Mouse (Mus musculus): Measurements from ENCODE around the gene Gm49358.

Gm49358 gene

DNA sequence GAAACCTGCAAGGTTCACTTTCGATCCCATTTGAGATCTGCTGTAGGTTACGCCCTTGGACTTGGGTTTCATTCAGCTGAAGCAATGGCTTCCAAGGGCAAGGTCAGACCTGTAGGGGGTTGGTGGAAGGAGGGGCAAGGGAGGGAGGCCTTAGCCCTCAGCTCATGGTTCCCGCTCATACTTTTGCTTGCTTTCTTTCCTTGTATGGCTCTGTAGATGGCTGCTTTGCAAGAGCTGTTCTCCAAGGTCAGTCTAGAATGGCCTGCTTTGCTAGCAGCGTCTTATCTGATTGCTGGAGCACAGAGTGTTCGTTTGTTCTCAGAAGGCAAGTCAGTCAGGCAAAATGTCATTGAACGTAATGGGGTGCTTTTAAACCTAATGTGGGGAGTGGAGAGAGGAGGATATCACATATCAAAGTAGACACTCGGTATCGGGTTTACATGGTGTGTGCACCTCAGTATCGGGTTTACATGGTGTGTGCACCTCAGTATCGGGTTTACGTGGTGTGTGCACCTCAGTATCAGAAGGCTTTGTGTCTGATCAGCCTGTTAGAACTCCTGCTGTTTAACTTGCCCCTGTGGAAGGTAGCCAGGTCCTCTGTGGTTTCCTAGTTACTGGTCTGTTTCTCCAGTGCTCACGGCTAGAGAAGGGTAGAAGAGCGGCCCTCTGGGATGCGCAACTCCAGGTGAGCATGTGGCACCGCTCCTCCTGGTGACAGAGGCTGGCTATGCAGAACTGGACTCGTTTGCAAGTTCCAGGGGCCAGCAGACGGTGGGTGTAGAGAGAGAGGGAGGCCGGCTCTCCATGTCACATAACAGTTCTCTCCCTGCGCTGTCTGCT is 50.7 kb downstream of the Gm49358 start:
- DNase-seq (ENCODE audit: low spot score), result no peak

DNA sequence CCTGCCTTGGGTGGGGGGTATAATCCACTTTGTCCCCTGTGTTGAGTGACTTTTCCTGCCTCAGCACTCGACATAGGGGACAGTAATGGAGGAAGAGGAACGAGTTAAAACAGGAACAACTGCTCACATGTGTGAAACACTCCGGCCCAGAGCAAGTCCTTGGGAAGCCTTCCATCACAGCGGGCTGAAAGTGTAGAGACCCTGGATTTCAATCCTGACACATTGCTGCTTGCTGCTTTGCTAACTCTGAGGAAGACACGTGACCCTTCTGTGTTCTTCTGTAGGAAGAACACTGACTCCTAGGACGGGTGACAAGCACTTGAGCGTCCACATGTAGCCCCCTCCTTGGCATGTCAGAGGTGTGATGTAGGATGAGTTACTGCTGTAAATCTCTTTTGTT is 51.4 kb downstream of the Gm49358 start:
- no peak for DNase-seq (ENCODE audit: low spot score)

DNA sequence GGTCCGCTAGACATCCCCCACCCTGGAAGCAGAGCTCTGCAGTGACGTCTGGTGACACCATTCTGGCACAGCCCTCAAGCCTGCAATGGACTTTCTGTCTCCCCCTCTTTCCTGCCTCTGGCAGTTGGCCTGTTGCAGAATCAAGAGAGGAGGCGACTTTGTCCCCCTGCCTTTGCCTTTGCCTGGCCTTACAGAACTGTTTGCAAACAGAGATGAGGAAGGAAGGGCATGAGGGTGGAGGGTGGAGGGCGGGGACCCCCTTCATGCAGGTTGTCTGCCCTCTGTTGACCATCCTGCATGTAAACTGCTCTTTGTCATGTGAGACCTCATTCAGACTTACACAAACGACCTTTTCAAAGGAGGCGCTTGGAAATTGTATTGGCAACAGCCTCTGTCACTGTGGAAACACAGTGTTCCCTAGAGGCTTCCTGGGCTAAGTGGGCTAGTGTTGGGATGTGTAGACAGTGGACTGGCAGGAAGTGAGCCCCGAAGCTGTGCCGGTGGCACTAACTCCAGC is 55.9 kb downstream of the Gm49358 start:
- DNase-seq (ENCODE audit: low spot score), result no peak

DNA sequence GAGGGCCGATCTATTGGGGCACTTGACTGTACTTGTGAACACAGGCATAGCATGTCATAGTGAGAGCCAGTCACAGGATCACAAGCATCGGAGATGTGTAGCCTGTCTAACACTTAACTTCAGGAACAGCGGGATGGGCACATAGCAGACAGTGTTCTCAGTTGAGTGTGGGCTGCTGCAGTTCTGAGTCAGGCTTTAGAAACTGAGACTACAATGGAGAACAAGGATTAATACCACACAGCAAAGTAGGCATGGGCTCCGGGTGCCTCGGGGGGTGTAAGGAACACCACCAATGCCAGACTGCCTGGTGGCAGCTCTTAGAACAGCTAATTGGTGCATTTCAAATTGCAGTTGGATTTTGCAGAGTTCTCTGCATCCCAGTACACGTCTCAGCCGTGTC is 57.2 kb downstream of the Gm49358 start:
- DNase-seq (ENCODE audit: low spot score), result no peak

DNA sequence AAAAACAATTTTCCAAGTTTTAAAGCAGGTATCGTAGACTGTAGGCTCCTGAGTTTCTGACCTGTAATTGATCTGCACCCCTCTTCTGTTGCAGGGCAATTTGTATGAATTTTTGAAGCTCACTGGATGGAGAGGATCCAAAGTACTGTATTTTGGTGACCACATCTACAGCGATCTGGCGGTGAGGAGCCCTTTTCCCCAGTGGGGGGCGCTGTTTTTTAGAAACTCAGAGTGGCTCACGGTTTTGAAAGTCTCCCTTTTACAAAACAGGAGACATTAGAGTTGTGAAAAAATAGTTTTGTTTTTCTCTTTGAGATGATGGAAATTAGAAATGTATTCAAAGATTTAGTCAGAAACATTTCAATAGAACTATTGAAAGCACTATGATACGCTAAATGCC is 60.3 kb downstream of the Gm49358 start:
- DNase-seq (ENCODE audit: low spot score), result no peak

DNA sequence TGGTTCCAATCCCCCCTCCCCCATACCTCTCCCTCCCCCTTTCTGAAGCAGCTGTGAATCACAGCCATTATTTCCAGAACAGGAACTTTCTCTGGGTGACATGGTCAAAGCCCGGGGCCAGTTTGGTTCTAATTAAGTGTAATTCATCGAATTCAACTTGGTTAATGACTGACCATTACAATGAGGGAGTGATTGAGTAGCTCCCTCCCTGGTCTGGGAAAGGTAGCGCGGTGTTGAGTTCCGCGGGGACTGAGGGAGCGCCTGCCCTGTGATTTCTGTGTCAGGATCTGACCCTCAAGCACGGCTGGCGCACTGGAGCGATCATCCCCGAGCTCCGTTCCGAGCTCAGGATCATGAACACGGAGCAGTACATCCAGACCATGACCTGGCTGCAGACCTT is 61.1 kb downstream of the Gm49358 start:
- no peak for DNase-seq (ENCODE audit: low spot score)

DNA sequence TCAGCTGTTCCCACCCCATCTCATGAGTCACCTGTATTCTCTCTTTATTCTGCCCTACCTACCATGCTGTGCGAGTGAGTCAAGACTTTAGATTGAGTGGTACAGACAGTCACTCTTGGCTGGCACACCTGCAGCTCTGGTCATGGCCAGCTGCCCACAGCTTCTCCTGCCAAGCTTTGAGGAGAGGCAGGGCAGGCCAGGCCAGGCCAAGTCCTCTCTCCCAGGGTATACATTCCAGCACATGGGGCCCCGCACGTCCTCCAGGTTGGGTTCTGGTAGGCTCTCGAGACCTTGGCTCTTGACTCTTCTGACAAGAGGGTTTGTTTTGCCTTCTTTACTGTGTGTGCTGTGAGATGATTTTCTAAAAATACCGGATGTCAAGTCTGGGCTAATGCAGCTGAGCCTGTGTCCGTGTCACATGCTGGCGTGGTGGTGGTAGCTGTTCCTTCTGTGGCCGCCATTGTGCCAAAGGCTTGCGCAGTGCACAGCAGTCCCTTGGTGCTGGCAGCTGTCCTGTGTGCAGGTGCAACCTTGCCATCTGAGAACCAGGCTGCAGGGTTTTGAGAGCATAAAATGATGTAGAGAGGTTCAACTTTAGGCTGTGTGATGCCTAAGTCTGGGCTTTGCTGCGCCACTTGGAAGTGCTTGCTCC is 62.2 kb downstream of the Gm49358 start:
- DNase-seq (ENCODE audit: low spot score), result no peak

DNA sequence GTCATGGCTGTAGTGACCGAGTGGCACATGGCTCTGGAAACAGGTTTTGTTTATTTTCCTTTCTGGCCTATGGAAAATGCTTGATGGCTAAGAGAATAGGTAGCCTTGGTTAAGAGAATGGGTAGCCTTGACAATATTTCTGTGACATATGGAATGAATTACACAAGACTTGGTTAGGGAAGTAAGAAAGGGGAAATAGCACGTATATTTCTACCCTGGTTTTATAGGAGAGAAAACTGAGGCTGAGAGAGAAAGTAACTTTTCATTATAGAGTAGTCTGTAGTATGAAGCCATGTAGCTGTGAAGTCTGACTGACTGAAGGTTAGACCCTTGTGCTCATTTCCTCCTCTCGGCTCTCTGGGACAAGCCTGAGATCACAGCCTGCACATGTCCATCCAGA is 63.2 kb downstream of the Gm49358 start:
- no peak for DNase-seq (ENCODE audit: low spot score)

DNA sequence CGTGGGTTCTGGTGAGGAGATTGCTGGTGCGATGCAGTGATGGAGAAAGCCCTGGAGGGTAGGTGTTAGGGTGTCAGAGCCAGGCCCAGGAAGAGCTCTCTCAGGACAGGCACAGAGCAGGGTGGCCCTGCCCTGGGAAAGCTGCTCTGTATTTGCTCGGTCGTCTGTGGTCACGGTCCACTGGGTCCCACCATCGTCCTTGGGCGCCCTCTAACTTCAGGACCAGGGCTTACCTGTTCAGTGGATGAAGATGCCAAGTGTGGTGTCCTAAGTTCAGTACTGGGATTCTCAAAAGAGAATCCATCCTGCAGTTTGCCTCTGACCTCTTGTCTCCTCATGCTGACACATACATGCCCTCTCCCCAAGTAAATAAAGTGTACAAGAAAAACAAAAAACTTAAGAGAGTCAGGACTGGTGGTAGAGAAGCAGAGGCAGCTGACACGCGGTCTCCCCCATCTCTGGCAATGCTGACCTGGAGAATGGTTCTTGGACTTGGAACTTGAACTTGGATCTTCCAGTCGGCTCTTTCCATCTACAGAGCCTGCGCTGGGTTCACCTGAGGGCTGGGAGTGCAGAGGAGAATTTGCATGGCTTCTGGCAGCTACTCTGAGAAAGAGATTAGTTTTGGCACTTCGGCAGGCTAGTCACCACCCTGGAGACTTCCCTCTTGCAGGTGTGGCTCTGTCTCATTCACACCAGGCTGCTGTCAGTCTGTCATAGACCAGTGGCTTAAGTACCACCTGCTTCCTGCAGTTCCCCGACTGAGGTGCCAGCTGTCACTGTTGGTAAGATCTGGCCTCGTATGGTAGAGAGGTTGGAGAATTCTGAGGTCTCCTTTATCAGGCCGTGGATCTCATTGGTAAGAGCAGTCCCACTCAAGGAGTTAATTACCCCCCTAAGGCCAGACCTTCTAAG is 64.7 kb downstream of the Gm49358 start:
- DNase-seq (ENCODE audit: low spot score), result no peak

DNA sequence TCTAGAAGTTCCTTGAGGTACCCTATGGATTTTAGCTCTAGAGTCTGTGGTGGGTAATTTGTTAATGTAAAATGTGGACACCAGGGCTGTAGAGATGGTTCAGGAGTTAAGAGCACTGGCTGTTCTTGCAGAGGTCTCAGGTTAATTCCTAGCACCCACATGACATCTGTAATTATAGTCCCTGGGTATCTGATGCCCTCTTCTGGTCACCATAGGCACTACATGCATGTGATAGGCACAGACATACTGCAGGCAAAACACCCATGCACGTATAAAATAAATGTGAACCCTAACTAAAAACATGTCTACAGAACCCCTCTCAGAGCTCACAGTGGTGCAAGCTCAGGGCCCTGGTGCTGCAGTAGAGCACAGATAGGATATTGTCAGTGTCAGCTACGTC is 65.7 kb downstream of the Gm49358 start:
- DNase-seq (ENCODE audit: low spot score), result no peak

DNA sequence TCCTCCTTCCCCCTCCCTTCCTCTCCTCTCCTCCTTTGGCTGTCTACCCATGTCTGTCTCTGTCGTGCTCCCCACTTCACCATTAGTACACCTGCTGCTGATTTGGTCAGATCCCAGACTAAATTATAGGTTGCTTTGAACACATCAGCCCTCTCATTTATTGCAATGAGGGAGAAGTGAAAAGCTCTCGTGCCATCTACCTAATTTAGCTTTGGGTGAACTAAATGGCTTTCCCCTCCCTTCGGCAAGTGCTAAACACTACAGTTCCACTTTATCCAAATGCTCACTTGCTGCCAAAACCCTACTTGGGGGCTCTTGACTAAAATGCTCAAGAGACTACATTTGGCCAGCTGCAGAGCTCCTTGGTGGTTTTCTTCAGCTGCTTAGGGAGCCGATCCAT is 73.0 kb downstream of the Gm49358 start:
- DNase-seq (ENCODE audit: low spot score), result no peak

DNA sequence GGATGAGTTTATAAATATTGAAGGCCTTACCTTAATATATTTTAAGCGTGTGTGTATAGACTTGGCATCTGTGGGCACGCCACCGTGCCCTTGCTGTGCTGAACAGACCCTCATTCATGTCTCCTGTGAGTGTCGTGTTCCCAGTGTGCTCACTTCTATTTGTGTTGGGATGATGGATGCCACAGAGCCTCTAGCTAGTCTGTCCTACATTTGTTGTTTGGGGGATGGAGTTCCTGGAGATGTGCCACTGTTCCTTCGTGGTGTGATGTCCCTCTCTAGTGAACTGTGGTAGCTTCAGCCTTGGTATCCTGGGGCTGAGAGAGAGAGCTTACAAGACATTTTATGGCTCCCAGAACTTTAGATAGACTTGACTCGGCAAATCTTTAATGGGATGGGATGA is 75.1 kb downstream of the Gm49358 start:
- no peak for DNase-seq (ENCODE audit: low spot score)

DNA sequence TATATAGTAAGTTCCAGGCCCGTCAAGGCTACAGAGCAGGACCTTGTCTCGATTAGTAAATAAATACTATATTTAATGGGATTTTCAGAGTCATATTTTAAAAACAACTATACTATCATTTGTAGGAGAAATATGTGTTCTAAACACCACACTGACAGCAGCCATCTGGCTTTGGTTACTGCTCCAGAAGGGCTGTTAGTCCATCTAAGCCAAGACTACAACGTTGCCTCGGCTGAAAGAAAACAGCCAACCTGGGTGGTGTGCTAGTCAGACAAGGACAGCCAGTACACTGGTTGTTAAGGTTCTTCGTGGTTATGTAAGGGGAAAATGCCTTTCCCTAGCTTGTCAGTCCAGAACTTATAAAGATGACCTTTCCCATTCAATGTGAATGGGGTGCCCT is 78.9 kb downstream of the Gm49358 start:
- no peak for DNase-seq (ENCODE audit: low spot score)

DNA sequence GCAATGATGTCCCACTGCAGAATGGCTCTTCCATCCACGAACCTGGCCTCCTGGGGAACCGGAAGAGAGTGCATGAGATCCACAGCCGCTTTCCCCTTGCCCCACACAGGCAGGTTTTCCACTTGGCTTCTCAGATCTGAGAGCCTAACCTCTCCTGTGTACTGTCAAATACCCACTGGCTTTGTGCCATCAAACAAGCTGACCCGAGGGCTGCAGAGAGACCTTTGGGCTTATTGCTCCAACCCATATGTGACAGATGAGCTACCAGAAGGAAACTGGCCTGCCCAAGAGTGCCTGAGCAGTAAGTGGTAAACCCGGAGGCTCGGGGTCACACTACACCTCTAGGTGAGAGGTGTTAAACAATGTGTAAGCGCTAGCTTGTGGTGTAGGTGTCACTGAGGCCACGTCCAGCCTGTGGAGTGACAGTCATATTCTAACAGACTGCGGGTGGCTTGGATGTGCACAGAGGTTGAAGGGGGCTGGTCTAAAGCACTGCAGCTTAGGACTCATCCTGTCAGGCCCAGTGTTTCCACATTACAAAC is 83.2 kb downstream of the Gm49358 start:
- no peak for DNase-seq (ENCODE audit: low spot score)

DNA sequence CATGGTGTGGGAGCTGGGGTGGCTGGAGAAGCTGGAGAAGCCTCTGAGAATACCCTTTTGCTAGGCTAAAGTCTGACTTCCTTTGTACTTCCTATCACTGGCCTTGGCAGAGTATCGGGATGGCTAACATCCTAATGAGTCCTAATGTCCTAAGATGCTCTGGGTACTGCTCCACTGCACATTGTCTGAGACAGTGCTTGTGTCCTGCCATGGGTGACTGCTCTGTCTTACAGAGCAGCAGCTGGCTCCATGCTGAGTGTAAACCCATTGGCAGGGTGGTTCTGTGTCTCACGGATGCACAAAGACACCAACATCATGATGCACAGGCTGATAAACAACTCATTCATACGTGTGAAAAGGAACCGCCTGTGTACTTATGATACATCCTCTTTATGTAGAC is 85.3 kb downstream of the Gm49358 start:
- no peak for DNase-seq (ENCODE audit: low spot score)

DNA sequence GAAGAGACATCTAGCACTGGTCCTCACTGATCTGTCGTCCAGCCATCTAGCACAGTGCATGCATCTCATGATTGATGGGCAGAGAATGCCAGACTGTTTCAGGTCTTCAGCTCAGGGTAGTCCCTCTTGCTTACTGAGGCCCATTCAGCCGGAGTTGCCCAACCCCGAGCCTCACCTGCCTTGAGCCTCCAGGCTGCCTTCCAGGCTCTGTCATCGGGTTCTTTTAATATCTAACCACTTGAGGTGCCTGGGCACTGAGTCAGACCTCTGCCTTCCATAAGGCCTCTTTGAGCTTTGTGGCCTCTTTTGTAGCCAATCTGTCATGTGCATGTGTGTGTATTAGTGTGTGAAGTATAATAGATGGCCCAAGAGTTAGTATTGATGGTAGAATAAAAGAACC is 85.7 kb downstream of the Gm49358 start:
- DNase-seq (ENCODE audit: low spot score), result no peak

DNA sequence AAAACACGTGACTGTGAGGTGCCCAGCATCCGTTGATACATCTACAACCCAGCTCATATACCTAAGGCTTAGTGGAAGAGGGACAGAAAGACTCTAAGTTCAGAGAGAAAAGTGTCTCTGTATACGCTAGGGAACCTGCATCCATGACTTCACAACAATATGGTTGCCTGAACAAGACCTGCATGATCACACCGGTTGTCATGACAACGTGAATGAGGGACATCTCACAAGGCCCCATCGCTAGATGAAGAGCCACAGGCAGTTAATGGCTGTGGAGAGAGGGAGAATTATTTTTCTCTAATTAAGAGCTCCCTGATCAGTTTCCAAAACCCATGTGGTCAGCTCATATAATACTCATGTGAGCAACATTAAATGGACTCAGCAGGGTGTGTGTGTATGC is 88.4 kb downstream of the Gm49358 start:
- DNase-seq (ENCODE audit: low spot score), result no peak

DNA sequence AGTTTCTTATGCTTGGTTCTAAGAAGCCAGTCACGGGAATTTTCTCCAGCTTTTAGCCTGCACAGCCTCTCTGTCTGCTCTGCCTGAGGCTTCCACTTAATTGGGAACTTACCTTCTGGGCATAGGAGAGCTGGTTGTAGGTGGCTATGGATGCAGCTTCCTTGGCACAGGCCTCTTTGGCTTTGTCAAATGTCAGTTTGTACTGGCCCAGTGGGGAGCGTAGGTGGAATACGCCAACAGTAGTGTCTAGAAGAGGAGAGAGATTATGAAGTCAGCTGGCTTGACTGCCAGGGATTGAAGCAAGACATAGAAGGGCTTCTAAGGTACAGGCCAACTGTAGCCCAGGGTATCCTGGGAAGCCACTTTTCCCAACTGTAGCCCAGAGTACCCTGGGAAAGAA is 89.7 kb downstream of the Gm49358 start:
- no peak for DNase-seq (ENCODE audit: low spot score)

DNA sequence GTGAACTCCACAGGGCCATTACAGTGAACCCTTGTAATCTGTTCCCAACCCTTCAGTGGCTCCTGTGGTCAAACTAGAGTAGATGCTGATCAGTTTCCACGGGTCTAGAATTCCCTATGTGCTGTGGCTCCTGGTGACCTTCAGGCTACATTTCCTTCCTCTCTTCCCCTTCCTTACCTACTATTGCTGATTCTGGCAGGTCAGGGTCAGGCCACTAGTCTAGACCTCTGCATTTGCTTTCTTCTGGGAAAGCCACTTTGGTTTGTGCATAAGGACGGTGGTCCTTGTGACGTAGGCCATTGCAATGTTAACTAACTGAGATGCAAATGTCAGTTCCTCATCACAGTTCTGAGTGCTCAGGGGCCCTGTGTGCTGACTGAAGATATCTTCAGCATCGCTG is 96.6 kb downstream of the Gm49358 start:
- DNase-seq (ENCODE audit: low spot score), result no peak

DNA sequence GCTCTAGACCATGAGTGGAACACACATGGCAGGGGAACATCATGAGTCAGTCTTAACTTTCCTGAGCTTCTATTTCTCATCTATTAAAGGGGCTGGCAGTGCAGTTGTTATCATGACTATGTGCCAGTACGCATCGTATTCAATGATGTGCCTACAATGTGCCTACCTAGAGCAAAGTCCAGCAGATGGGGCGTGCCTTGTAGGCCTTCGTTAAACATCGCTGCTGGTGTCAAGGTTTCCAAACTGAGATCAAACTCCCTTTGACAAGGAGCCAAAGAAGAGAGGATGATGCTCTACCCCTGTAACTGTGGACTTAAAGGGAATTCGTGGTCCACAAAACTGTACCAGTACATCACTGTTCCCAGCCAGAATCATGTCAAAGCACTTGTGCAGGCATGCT is 98.7 kb downstream of the Gm49358 start:
- no peak for DNase-seq (ENCODE audit: low spot score)

DNA sequence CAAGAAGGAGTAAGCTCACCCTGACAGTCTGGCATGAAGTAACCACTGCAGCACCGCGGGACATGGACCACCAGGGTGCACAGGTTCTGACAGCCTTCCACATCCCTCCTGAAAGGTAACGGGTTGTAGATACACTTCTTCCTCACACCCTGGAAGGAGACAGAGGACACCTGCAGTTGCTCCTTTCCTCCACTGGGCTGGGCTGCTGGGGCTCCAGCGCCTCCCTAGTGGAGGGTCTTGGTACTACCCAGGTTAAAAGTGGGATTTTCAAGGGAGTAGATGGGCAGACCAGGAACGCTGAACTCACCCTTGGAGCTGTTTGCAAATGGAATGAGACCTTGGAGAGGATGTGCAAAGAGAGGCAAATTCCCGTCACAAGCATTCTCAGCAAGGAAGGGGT is 99.7 kb downstream of the Gm49358 start:
- no peak for DNase-seq (ENCODE audit: low spot score)

DNA sequence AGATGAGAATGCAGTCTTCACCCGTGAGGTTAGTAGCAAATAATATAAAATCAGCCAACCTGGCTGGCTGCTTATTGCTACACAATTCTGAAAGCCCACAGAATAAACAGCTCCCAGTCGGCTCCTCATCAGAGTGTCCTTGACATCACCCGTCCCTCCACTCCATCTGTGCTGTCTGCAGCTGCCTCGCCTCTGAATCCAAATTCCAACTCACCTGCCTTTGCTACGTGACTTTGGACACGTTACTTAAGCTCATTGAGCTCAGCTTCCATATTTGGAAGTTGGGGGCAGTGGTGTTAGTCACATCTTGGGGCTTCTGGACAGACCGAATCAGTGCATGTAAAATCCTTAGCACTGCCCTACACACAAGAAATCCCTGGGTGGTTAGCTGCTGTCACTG is 108.3 kb downstream of the Gm49358 start:
- DNase-seq (ENCODE audit: low spot score), result no peak

Measured in T-cell, adult 2 months (primary cell).